Mouse (Mus musculus) testis, adult 2 months (tissue): ENCODE results near the gene Vezf1. TPM values are rescaled to one million over a fixed set of nuclear protein-coding genes. Genes with fewer than 3 reads are reported as not detected.

Experiments used
- H3K27ac ChIP-seq: fragments of 200-500 bp; 2 replicates; pipeline ENCODE4 v1.5.1; 2012; ENCODE audit warnings: low read depth, low read length; ENCODE audit not compliant: control insufficient read depth, insufficient read depth
- H3K27me3 ChIP-seq: fragments of 200-500 bp; 2 replicates; pipeline ENCODE4 v1.6.1; 2012; ENCODE audit warnings: mild to moderate bottlenecking, low read length, moderate library complexity; ENCODE audit not compliant: control insufficient read depth, insufficient read depth
- H3K36me3 ChIP-seq: fragments of 200-500 bp; 2 replicates; pipeline ENCODE4 v1.6.1; 2012; ENCODE audit warnings: mild to moderate bottlenecking, low read length; ENCODE audit not compliant: control insufficient read depth, insufficient read depth
- H3K4me1 ChIP-seq: fragments of 200-500 bp; 2 replicates; pipeline ENCODE4 v1.6.1; 2012; ENCODE audit warnings: low read length; ENCODE audit not compliant: control insufficient read depth, insufficient read depth
- H3K4me3 ChIP-seq: fragments of 200-500 bp; 2 replicates; pipeline ENCODE4 v1.5.1; 2012; ENCODE audit warnings: low read depth, mild to moderate bottlenecking, low read length, moderate library complexity, mixed read lengths; ENCODE audit not compliant: control insufficient read depth
- CTCF ChIP-seq: fragments of 200-500 bp; IDR thresholded peaks from 2 replicates; pipeline ENCODE4 v1.5.1; 2012; ENCODE audit warnings: low read depth, mild to moderate bottlenecking, inconsistent platforms, low read length, moderate library complexity; ENCODE audit not compliant: control insufficient read depth, insufficient read depth, insufficient replicate concordance
- POLR2A ChIP-seq: fragments of 200-500 bp; IDR thresholded peaks from 2 replicates; pipeline ENCODE4 v1.6.1; 2012; ENCODE audit warnings: low read depth, mild to moderate bottlenecking, inconsistent platforms, low read length, moderate library complexity; ENCODE audit not compliant: control insufficient read depth
- polyA plus RNA-seq: library from polyadenylated mRNA; depleted of rRNA; stranded (reverse); fragments of >200 nt; gene quantifications from 2 replicates; pipeline ENCODE4 v1.2.3, GENCODE M21; 2012; rRNA removed

The Vezf1 gene
- polyA plus RNA-seq, 1 experiment: 4.1 TPM

GRCm38 (mm10) chr11:88129281-88129680 lies 61.2 kb downstream of the Vezf1 start:
- Histone ChIP-seq H3K27me3 (no peaks in the 10 kb centered on the region), H3K36me3 (no peaks in the 10 kb centered on the region), H3K4me1 (no peaks in the 10 kb centered on the region), H3K27ac (no peak overlapping the region), H3K4me3 (no peak overlapping the region)
- no peak for TF ChIP-seq CTCF
- TF ChIP-seq POLR2A: no peak

GRCm38 (mm10) chr11:88129935-88130334 lies 61.9 kb downstream of the Vezf1 start:
- Histone ChIP-seq H3K27ac (no peak overlapping the region), H3K27me3 (no peaks in the 10 kb centered on the region), H3K4me3 (no peak overlapping the region), H3K36me3 (no peaks in the 10 kb centered on the region), H3K4me1 (no peaks in the 10 kb centered on the region)
- TF ChIP-seq CTCF (no peak), POLR2A (no peak)

GRCm38 (mm10) chr11:88131847-88132246 lies 63.8 kb downstream of the Vezf1 start:
- H3K4me3 ChIP-seq: no peak overlapping the region
- H3K4me1 ChIP-seq: no peaks in the 10 kb centered on the region
- TF ChIP-seq POLR2A (no peak), CTCF (no peak)
- H3K27me3 ChIP-seq: no peaks in the 10 kb centered on the region
- H3K36me3 ChIP-seq: no peaks in the 10 kb centered on the region
- H3K27ac ChIP-seq: 0 out of 2 replicates have a peak overlapping the region, but pooled peaks have one; percentile 9

Other genes with a start within 250 kb of the Vezf1 start
- 4.9 and 11.1 TPM in 2 replicates for gene Lpo, start 240.0 kb upstream of the Vezf1 start, polyA plus RNA-seq
- 19.0 and 20.6 TPM in 2 replicates for gene Mks1, start 215.1 kb upstream of the Vezf1 start, polyA plus RNA-seq
- 0.05 TPM in 1 of 2 replicates, not detected in the other for gene Epx, start 192.7 kb upstream of the Vezf1 start, polyA plus RNA-seq
- gene Olfr462, start 176.0 kb upstream of the Vezf1 start, polyA plus RNA-seq: not detected in 2 replicates
- not detected in 2 replicates for gene Olfr463, start 170.9 kb upstream of the Vezf1 start, polyA plus RNA-seq
- gene Olfr464, start 147.3 kb upstream of the Vezf1 start, polyA plus RNA-seq: not detected in 2 replicates
- gene Dynll2, start 80.7 kb upstream of the Vezf1 start, polyA plus RNA-seq: 217 and 218 TPM in 2 replicates
- gene Srsf1, start 20.9 kb upstream of the Vezf1 start, polyA plus RNA-seq: 68.5 and 95.9 TPM in 2 replicates
- gene Cuedc1, start 29.8 kb downstream of the Vezf1 start, polyA plus RNA-seq: 1.9 and 3.9 TPM in 2 replicates
- gene Mrps23, start 136.1 kb downstream of the Vezf1 start, polyA plus RNA-seq: 29.8 and 46.7 TPM in 2 replicates
- gene Ccdc182, start 225.8 kb downstream of the Vezf1 start, polyA plus RNA-seq: 33.9 and 38.2 TPM in 2 replicates